In genomic region chr17:5012517-5012916, GRCm38 (mm10) we compare ENCODE assay signal across 14 mouse cellular contexts. TPM values are rescaled to one million over a fixed set of nuclear protein-coding genes. Genes with fewer than 3 reads are reported as not detected.
A peak's percentile ranks its signal among the peaks of the same experiment; 100 is the strongest.
DNase-seq lines count a peak whose midpoint lies in the region; ATAC-seq and TF ChIP-seq lines count a peak whose summit lies in the region.
"Had no signal": no experiment of that assay in that cellular context is flagged by ENCODE, and none has a peak within 500 bp of the region (broad histone marks: within the 10 kb centered on the region; RNA-seq: fewer than 3 reads in every experiment).

No protein-coding gene starts in this region.

- TF ChIP-seq POLR2A in lung, adult 2 months (IDR thresholded peaks at IDR 0.05; ENCODE audit: borderline replicate concordance, extremely low read depth, low read depth, low read length), result no peak

- no peaks in the 10 kb centered on the region for H3K36me3 ChIP-seq in hindbrain, embryonic 11.5 days (ENCODE audit: control insufficient read depth, insufficient read depth, low read length)
- 0 out of 2 replicates have a peak, but pooled peaks cover 7% of the 10 kb centered on the region for H3K36me3 ChIP-seq in hindbrain, embryonic 10.5 days
- H3K36me3 ChIP-seq in lung, postnatal 0 days (ENCODE audit: insufficient read depth, low read length), result no peaks in the 10 kb centered on the region
- H3K36me3 ChIP-seq in embryonic facial prominence, embryonic 15.5 days, result no peaks in the 10 kb centered on the region
- no peaks in the 10 kb centered on the region for H3K36me3 ChIP-seq in stomach, embryonic 14.5 days (ENCODE audit: control insufficient read depth, insufficient read depth, low read length)
- H3K36me3 ChIP-seq: midbrain, embryonic 15.5 days; neural tube, embryonic 12.5 days had no signal

- no peak for TF ChIP-seq EP300 in lung, postnatal 0 days (IDR thresholded peaks at IDR 0.05)

- H3K27me3 ChIP-seq in hindbrain, embryonic 11.5 days (ENCODE audit: control insufficient read depth, insufficient read depth, low read length), result no peaks in the 10 kb centered on the region
- H3K27me3 ChIP-seq in hindbrain, embryonic 10.5 days (ENCODE audit: insufficient read depth, poor library complexity, severe bottlenecking), result no peaks in the 10 kb centered on the region
- H3K27me3 ChIP-seq in lung, postnatal 0 days (replicated peaks; ENCODE audit: insufficient read depth, low read length), result no peaks in the 10 kb centered on the region
- H3K27me3 ChIP-seq in embryonic facial prominence, embryonic 15.5 days, result no peaks in the 10 kb centered on the region
- H3K27me3 ChIP-seq in stomach, embryonic 14.5 days (ENCODE audit: control insufficient read depth, insufficient read depth, low read length), result no peaks in the 10 kb centered on the region
- H3K27me3 ChIP-seq: midbrain, embryonic 15.5 days; neural tube, embryonic 12.5 days had no signal

- no peak overlapping the region for H3K4me2 ChIP-seq in hindbrain, embryonic 11.5 days (replicated peaks; ENCODE audit: low read depth, low read length)
- H3K4me2 ChIP-seq in lung, postnatal 0 days (replicated peaks; ENCODE audit: low read depth, low read length), result no peak overlapping the region
- H3K4me2 ChIP-seq in embryonic facial prominence, embryonic 15.5 days (replicated peaks), result no peak overlapping the region; the same call in 1 of the 2 replicates
- no peak overlapping the region for H3K4me2 ChIP-seq in stomach, embryonic 14.5 days (replicated peaks; ENCODE audit: low read depth, low read length)
- H3K4me2 ChIP-seq: midbrain, embryonic 15.5 days; neural tube, embryonic 12.5 days had no signal

- WGBS in hindbrain, embryonic 11.5 days, result 79% methylated on average over 4 of the region's 4 CpGs
- WGBS in hindbrain, embryonic 10.5 days, result 75% methylated on average over 4 of the region's 4 CpGs
- WGBS in lung, postnatal 0 days, result 71% methylated on average over 4 of the region's 4 CpGs
- 58% methylated on average over 4 of the region's 4 CpGs for whole genome bisulfite sequencing in lung, adult 2 months
- 53% methylated on average over 4 of the region's 4 CpGs for WGBS in embryonic facial prominence, embryonic 15.5 days
- WGBS in stomach, embryonic 14.5 days, result 46% methylated on average over 4 of the region's 4 CpGs

- H3K27ac ChIP-seq in hindbrain, embryonic 11.5 days (ENCODE audit: low read depth, low read length), result peak overlapping the region; percentile 27; the same call in 1 of the 2 replicates
- no peak overlapping the region for H3K27ac ChIP-seq in hindbrain, embryonic 10.5 days
- H3K27ac ChIP-seq in lung, postnatal 0 days (ENCODE audit: low read length), result 0 out of 2 replicates have a peak overlapping the region, but pooled peaks have one; percentile 10
- H3K27ac ChIP-seq in embryonic facial prominence, embryonic 15.5 days (replicated peaks), result peak overlapping the region; percentile 56; the same call in 1 of the 2 replicates
- H3K27ac ChIP-seq in stomach, embryonic 14.5 days (ENCODE audit: low read length), result no peak overlapping the region
- H3K27ac ChIP-seq: layer of hippocampus, adult 2 months; midbrain, embryonic 15.5 days; neural tube, embryonic 12.5 days had no signal

- peaks cover 15% of the 10 kb centered on the region for H3K4me1 ChIP-seq in hindbrain, embryonic 11.5 days (replicated peaks; ENCODE audit: control insufficient read depth, insufficient read depth, low read length)
- H3K4me1 ChIP-seq in hindbrain, embryonic 10.5 days (replicated peaks), result peaks cover 66% of the 10 kb centered on the region
- H3K4me1 ChIP-seq in lung, postnatal 0 days (ENCODE audit: insufficient read depth, low read depth, low read length), result peaks cover 8% of the 10 kb centered on the region
- H3K4me1 ChIP-seq in lung, adult 2 months (ENCODE audit: control insufficient read depth, insufficient read depth, low read length), result peaks cover 34% of the 10 kb centered on the region
- peaks cover 51% of the 10 kb centered on the region for H3K4me1 ChIP-seq in embryonic facial prominence, embryonic 15.5 days
- peaks cover 42% of the 10 kb centered on the region for H3K4me1 ChIP-seq in stomach, embryonic 14.5 days (ENCODE audit: control insufficient read depth, insufficient read depth, low read length)

- no peaks in the 10 kb centered on the region for H3K9me3 ChIP-seq in hindbrain, embryonic 11.5 days (ENCODE audit: control insufficient read depth, low read length)
- no peaks in the 10 kb centered on the region for H3K9me3 ChIP-seq in hindbrain, embryonic 10.5 days
- no peaks in the 10 kb centered on the region for H3K9me3 ChIP-seq in lung, postnatal 0 days (ENCODE audit: low read length)
- no peaks in the 10 kb centered on the region for H3K9me3 ChIP-seq in embryonic facial prominence, embryonic 15.5 days (replicated peaks)
- no peaks in the 10 kb centered on the region for H3K9me3 ChIP-seq in stomach, embryonic 14.5 days (ENCODE audit: control insufficient read depth, low read depth, low read length)
- H3K9me3 ChIP-seq: midbrain, embryonic 15.5 days; neural tube, embryonic 12.5 days had no signal

- no peak for TF ChIP-seq CTCF in lung, postnatal 0 days (IDR thresholded peaks at IDR 0.05)
- TF ChIP-seq CTCF in lung, adult 2 months (IDR thresholded peaks at IDR 0.05; ENCODE audit: insufficient read depth, low read length), result no peak

- no peak for DNase-seq in hindbrain, embryonic 11.5 days (ENCODE audit: low spot score)
- no peak for DNase-seq in hindbrain, embryonic 10.5 days (ENCODE audit: low spot score)
- no peak for DNase-seq in lung, postnatal 0 days (ENCODE audit: low spot score)
- no peak for DNase-seq in lung, adult 2 months
- no peak for DNase-seq in right cerebral cortex, postnatal 10 days (ENCODE audit: low spot score in 2 of 2)
- no peak for DNase-seq in testis, postnatal 10 days (ENCODE audit: low spot score)
- DNase-seq: retina, postnatal 1 day; thymus, postnatal 25 days had no signal

- no peak overlapping the region for H3K4me3 ChIP-seq in hindbrain, embryonic 11.5 days (ENCODE audit: low read depth, low read length)
- no peak overlapping the region for H3K4me3 ChIP-seq in hindbrain, embryonic 10.5 days
- no peak overlapping the region for H3K4me3 ChIP-seq in lung, postnatal 0 days (ENCODE audit: low read depth, low read length)
- H3K4me3 ChIP-seq in lung, adult 2 months (replicated peaks; ENCODE audit: extremely low read depth, low read depth, low read length), result no peak overlapping the region
- no peak overlapping the region for H3K4me3 ChIP-seq in embryonic facial prominence, embryonic 15.5 days (replicated peaks)
- H3K4me3 ChIP-seq in stomach, embryonic 14.5 days (ENCODE audit: low read depth, low read length), result no peak overlapping the region
- H3K4me3 ChIP-seq: layer of hippocampus, adult 2 months; midbrain, embryonic 15.5 days; neural tube, embryonic 12.5 days had no signal

- no peak overlapping the region for H3K9ac ChIP-seq in hindbrain, embryonic 11.5 days (ENCODE audit: low read depth, low read length)
- H3K9ac ChIP-seq in lung, postnatal 0 days (replicated peaks; ENCODE audit: low read depth), result no peak overlapping the region
- no peak overlapping the region for H3K9ac ChIP-seq in embryonic facial prominence, embryonic 15.5 days
- H3K9ac ChIP-seq in stomach, embryonic 14.5 days (replicated peaks; ENCODE audit: low read depth, low read length), result no peak overlapping the region
- H3K9ac ChIP-seq: midbrain, embryonic 15.5 days; neural tube, embryonic 12.5 days had no signal

- ATAC-seq in hindbrain, embryonic 11.5 days (ENCODE audit: low FRiP score), result no peak
- no peak for ATAC-seq in lung, postnatal 0 days
- ATAC-seq in embryonic facial prominence, embryonic 15.5 days (ENCODE audit: insufficient number of reproducible peaks, low FRiP score, low TSS enrichment, low read depth), result peak; percentile 40; the same call in 1 of the 2 replicates
- 0 out of 2 replicates have a peak, but pooled peaks have one; percentile 48 for ATAC-seq in stomach, embryonic 14.5 days (ENCODE audit: insufficient number of reproducible peaks, insufficient read depth, low FRiP score, low read depth)
- ATAC-seq: hindbrain, embryonic 16.5 days; midbrain, embryonic 15.5 days had no signal

RNA-seq across cellular contexts. Expression of gene Arid1b, which starts 18.4 kb away (rescaled TPM):
- polyA plus RNA-seq in hindbrain, embryonic 11.5 days (2014; fragmentation: Nextera tagmentation; extraction: Ambion mirVana), result 13.1 and 18.6 TPM in 2 replicates
- 10.4 and 11.7 TPM in 2 replicates for polyA plus RNA-seq in hindbrain, embryonic 10.5 days (2016; fragmentation: Nextera tagmentation; extraction: Ambion mirVana)
- polyA plus RNA-seq in lung, postnatal 0 days (2015; fragmentation: Nextera tagmentation; extraction: Ambion mirVana), result 7.2 and 8.8 TPM in 2 replicates
- polyA plus RNA-seq in lung, adult 2 months (2012; rRNA removed), result 60.1 and 60.4 TPM in 2 replicates
- polyA plus RNA-seq in embryonic facial prominence, embryonic 15.5 days (2015; fragmentation: Nextera tagmentation; extraction: Ambion mirVana), result 11.4 and 12.2 TPM in 2 replicates
- 21.0 and 22.6 TPM in 2 replicates for polyA plus RNA-seq in stomach, embryonic 14.5 days (2014; fragmentation: Nextera tagmentation; extraction: Ambion mirVana)

Comparison
In these comparisons a context has a peak if more than half of its experiments do, and no peak if none do; other contexts are left out.
1. H3K27ac ChIP-seq: peak in hindbrain, embryonic 11.5 days (single experiment), lung, postnatal 0 days (single experiment) and embryonic facial prominence, embryonic 15.5 days (single experiment); none in hindbrain, embryonic 10.5 days (single experiment) and stomach, embryonic 14.5 days (single experiment).
2. ATAC-seq: peak in embryonic facial prominence, embryonic 15.5 days (single experiment) and stomach, embryonic 14.5 days (single experiment); none in hindbrain, embryonic 11.5 days (single experiment) and lung, postnatal 0 days (single experiment).